Mouse (Mus musculus) thymus, postnatal 14 days (tissue): ENCODE results near the gene Olfr819.
"Not testable (repeated sequence)": the region's sequence is repeated elsewhere in the genome, so short reads cannot be mapped to it uniquely, and the experiment has no call there.

Experiments
- DNase-seq: peaks from one replicate; pipeline ENCODE4 v3.0.0; 2021

Gene Olfr819

GRCm38 (mm10) chr10:129967166-129967565 lies at the start of gene Olfr819:
TSS of gene Olfr819 (minus strand) at chr10:129967266.
- DNase-seq: not testable (repeated sequence)

- no peak for DNase-seq
These were observed 45.3 kb upstream of the Olfr819 start, which contains the start of gene Olfr820 for GRCm38 (mm10) chr10:130012321-130012720. TSS of gene Olfr820 (plus strand) at chr10:130012621.

GRCm38 (mm10) chr10:130005366-130005765 lies 38.3 kb upstream of the Olfr819 start:
- not testable (repeated sequence) for DNase-seq

GRCm38 (mm10) chr10:130004104-130004503 lies 37.0 kb upstream of the Olfr819 start:
- not testable (repeated sequence) for DNase-seq

GRCm38 (mm10) chr10:129984962-129985361 lies 17.9 kb upstream of the Olfr819 start, which contains the start of gene Gm10310:
TSS of gene Gm10310 (minus strand) at chr10:129985062.
- not testable (repeated sequence) for DNase-seq

GRCm38 (mm10) chr10:129981867-129982266 lies 14.8 kb upstream of the Olfr819 start:
- not testable (repeated sequence) for DNase-seq

- not testable (repeated sequence) for DNase-seq
These were observed 9.0 kb upstream of the Olfr819 start, which contains the start of gene Olfr247 for GRCm38 (mm10) chr10:129976040-129976439. TSS of gene Olfr247 (minus strand) at chr10:129976140.

GRCm38 (mm10) chr10:129972994-129973393 lies 5.9 kb upstream of the Olfr819 start:
- not testable (repeated sequence) for DNase-seq

- not testable (repeated sequence) for DNase-seq
These were observed 834 bp downstream of the Olfr819 start for GRCm38 (mm10) chr10:129966232-129966631.

- no peak for DNase-seq
These were observed 18.1 kb downstream of the Olfr819 start, which contains the start of gene Olfr818 for GRCm38 (mm10) chr10:129949000-129949399. TSS of gene Olfr818 (minus strand) at chr10:129949100.

- DNase-seq: no peak
These were observed 51.6 kb downstream of the Olfr819 start, which contains the start of gene Olfr816 for GRCm38 (mm10) chr10:129915497-129915896. TSS of gene Olfr816 (minus strand) at chr10:129915597.
